Mouse (Mus musculus) heart, postnatal 0 days (tissue): ENCODE results near the gene Lef1.

Experiments
- CTCF ChIP-seq: IDR thresholded peaks from 2 replicates; pipeline ENCODE4 v1.5.1; 2016; ENCODE audit warnings: antibody characterized with exemption, control low read depth, low read depth
- EP300 ChIP-seq: IDR thresholded peaks from 2 replicates; pipeline ENCODE4 v1.6.1; 2016; ENCODE audit warnings: antibody characterized with exemption, low read depth

GRCm38 (mm10) chr3:131154576-131154975 is 44.3 kb downstream of the Lef1 start:
- TF ChIP-seq CTCF, result no peak
- TF ChIP-seq EP300, result no peak
